In genomic region chr8:99870850-99871249, GRCm38 (mm10) we compare ENCODE assay signal across 20 mouse cellular contexts.
"Had no signal": no experiment of that assay in that cellular context is flagged by ENCODE, and none has a peak within 500 bp of the region (broad histone marks: within the 10 kb centered on the region; RNA-seq: fewer than 3 reads in every experiment).

No protein-coding gene starts in this region.

- H3K36me3 ChIP-seq: limb, embryonic 12.5 days; limb, embryonic 15.5 days; midbrain, embryonic 12.5 days; midbrain, embryonic 15.5 days; neural tube, embryonic 12.5 days; neural tube, embryonic 15.5 days had no signal

- H3K27ac ChIP-seq: kidney, postnatal 0 days; layer of hippocampus, adult 2 months; limb, embryonic 12.5 days; limb, embryonic 15.5 days; liver, embryonic 14.5 days; macrophage; midbrain, embryonic 12.5 days; midbrain, embryonic 15.5 days; neural tube, embryonic 12.5 days; neural tube, embryonic 15.5 days; stomach, postnatal 0 days had no signal

- H3K4me2 ChIP-seq: limb, embryonic 12.5 days; limb, embryonic 15.5 days; liver, embryonic 11.5 days; lung, embryonic 14.5 days; midbrain, embryonic 12.5 days; midbrain, embryonic 15.5 days; neural tube, embryonic 12.5 days; neural tube, embryonic 15.5 days had no signal

- H3K4me3 ChIP-seq: layer of hippocampus, adult 2 months; limb, embryonic 12.5 days; limb, embryonic 15.5 days; midbrain, embryonic 12.5 days; midbrain, embryonic 15.5 days; neural tube, embryonic 12.5 days; neural tube, embryonic 15.5 days had no signal

- H3K4me1 ChIP-seq: limb, embryonic 12.5 days; limb, embryonic 15.5 days; midbrain, embryonic 12.5 days; midbrain, embryonic 15.5 days; neural tube, embryonic 12.5 days; neural tube, embryonic 15.5 days had no signal

- H3K27me3 ChIP-seq: limb, embryonic 12.5 days; limb, embryonic 15.5 days; midbrain, embryonic 12.5 days; midbrain, embryonic 15.5 days; neural tube, embryonic 12.5 days; neural tube, embryonic 15.5 days had no signal

- H3K9me3 ChIP-seq: limb, embryonic 12.5 days; limb, embryonic 15.5 days; midbrain, embryonic 12.5 days; midbrain, embryonic 15.5 days; neural tube, embryonic 12.5 days; neural tube, embryonic 15.5 days had no signal

- H3K9ac ChIP-seq: limb, embryonic 12.5 days; limb, embryonic 15.5 days; liver, embryonic 14.5 days; liver, postnatal 0 days; lung, embryonic 14.5 days; midbrain, embryonic 12.5 days; midbrain, embryonic 15.5 days; neural tube, embryonic 12.5 days; neural tube, embryonic 15.5 days had no signal

- ATAC-seq: liver, postnatal 0 days; lung, postnatal 0 days; midbrain, embryonic 15.5 days had no signal

- DNase-seq: kidney, adult 2 months; kidney, postnatal 25 days; layer of hippocampus, adult 9-11 months; left cerebral cortex, postnatal 4 days; liver, postnatal 0 days; lung, embryonic 14.5 days; thymus, postnatal 25 days had no signal
